Mouse (Mus musculus) liver, adult 2 months (tissue): ENCODE data around the gene AI661453. TPM values are rescaled to one million over a fixed set of nuclear protein-coding genes. Genes with fewer than 3 reads are reported as not detected.

Experiments
- DNase-seq: peaks from one replicate; pipeline ENCODE4 v3.0.0-alpha.2; 2011; ENCODE audit warnings: low read depth, low spot score; ENCODE audit errors: extremely low read depth
- H3K27ac ChIP-seq: fragments of 200-500 bp; replicated peaks from 2 replicates; pipeline ENCODE4 v1.5.1; 2012; ENCODE audit warnings: low read depth, mild to moderate bottlenecking, control low read depth, inconsistent platforms, low read length; ENCODE audit not compliant: insufficient read depth
- H3K27me3 ChIP-seq: fragments of 200-500 bp; 2 replicates; pipeline ENCODE4 v1.6.1; 2012; ENCODE audit warnings: mild to moderate bottlenecking, moderate library complexity, low read length, inconsistent platforms; ENCODE audit not compliant: control insufficient read depth, insufficient read depth
- H3K36me3 ChIP-seq: fragments of 200-500 bp; 2 replicates; pipeline ENCODE4 v1.6.1; 2012; ENCODE audit warnings: low read length, inconsistent platforms; ENCODE audit not compliant: control insufficient read depth, insufficient read depth
- H3K4me1 ChIP-seq: fragments of 200-500 bp; 2 replicates; pipeline ENCODE4 v1.6.1; 2011; ENCODE audit warnings: low read length; ENCODE audit not compliant: control insufficient read depth, insufficient read depth
- H3K4me3 ChIP-seq: fragments of 200-500 bp; 2 replicates; pipeline ENCODE4 v1.5.1; 2011; ENCODE audit warnings: low read depth, mild to moderate bottlenecking, control low read depth, low read length, moderate library complexity; ENCODE audit not compliant: insufficient read depth
- H3K79me2 ChIP-seq: fragments of 200-500 bp; 2 replicates; pipeline ENCODE4 v1.6.1; 2012; ENCODE audit warnings: inconsistent platforms, mild to moderate bottlenecking, low read length, moderate library complexity; ENCODE audit not compliant: control insufficient read depth, insufficient read depth
- H3K9ac ChIP-seq: fragments of 200-500 bp; 2 replicates; pipeline ENCODE4 v1.6.1; 2012; ENCODE audit warnings: low read depth, mild to moderate bottlenecking, control low read depth, inconsistent platforms, low read length
- CTCF ChIP-seq: fragments of 200-500 bp; IDR thresholded peaks from 2 replicates; pipeline ENCODE4 v1.5.1; 2011; ENCODE audit warnings: low read depth, low read length, control low read depth
- POLR2A ChIP-seq: fragments of 200-500 bp; IDR thresholded peaks from 2 replicates; pipeline ENCODE4 v1.6.1; 2011; ENCODE audit warnings: low read length, control low read depth; ENCODE audit not compliant: insufficient read depth; ENCODE audit errors: extremely low read depth
- WGBS: fragments of 180-500 bp; shearing (Covaris S2); methylation state at CpG from one replicate; pipeline ENCODE4 v1.1.7; 2018; 5-methylcytosine and 5-hydroxymethylcytosine counted together
- polyA plus RNA-seq: library from polyadenylated mRNA; depleted of rRNA; stranded (reverse); fragments of >200 nt; gene quantifications from 2 replicates; pipeline ENCODE4 v1.2.3, GENCODE M21; 2012
- total RNA-seq: library from RNA; depleted of rRNA; stranded (reverse); fragments of >200 nt; gene quantifications from 2 replicates; pipeline ENCODE4 v1.2.3, GENCODE M21; 2014

AI661453 gene
- total and polyA plus RNA-seq, 2 experiments: 2.4 to 5.7 TPM

GRCm38 (mm10) chr17:47461688-47462087, 25.3 kb downstream of the AI661453 start:
- WGBS: 69% methylated on average over 3 of the region's 3 CpGs
- DNase-seq: no peak
- no peaks in the 10 kb centered on the region for H3K27me3 ChIP-seq
- peaks cover 50% of the 10 kb centered on the region for H3K4me1 ChIP-seq
- H3K4me3 ChIP-seq: no peak overlapping the region
- H3K36me3 ChIP-seq: no peaks in the 10 kb centered on the region
- no peak overlapping the region for H3K9ac ChIP-seq
- TF ChIP-seq CTCF: no peak
- no peak for TF ChIP-seq POLR2A
- 0 out of 2 replicates have a peak overlapping the region, but pooled peaks have one; percentile 18 for H3K27ac ChIP-seq
- peaks cover 20% of the 10 kb centered on the region; the same call in 1 of the 2 replicates for H3K79me2 ChIP-seq

DNA sequence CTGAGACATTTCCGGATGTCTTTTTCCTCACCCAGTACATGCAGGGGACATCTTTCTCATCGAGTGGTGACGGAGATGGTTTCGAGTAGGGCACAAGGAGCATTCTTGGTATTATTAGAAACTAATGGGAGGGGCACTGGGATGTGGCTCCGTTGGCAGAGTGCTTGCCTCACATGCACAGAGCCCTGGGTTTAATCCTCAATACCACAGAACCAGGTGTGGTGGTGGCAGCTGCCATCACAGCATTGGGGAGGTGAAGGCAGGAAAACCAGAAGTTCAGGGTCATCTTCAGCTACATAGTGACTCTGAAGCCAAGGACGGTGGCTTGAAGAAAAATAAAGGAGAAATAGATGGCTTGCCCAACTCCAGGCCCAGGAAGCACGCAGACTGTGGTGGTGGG, 25.8 kb downstream of the AI661453 start:
- H3K79me2 ChIP-seq: peaks cover 20% of the 10 kb centered on the region; the same call in 1 of the 2 replicates
- H3K27ac ChIP-seq: peak overlapping the region; percentile 98
- 56% methylated on average over 7 of the region's 7 CpGs for WGBS
- no peak overlapping the region for H3K9ac ChIP-seq
- DNase-seq: no peak
- no peaks in the 10 kb centered on the region for H3K27me3 ChIP-seq
- peaks cover 48% of the 10 kb centered on the region for H3K4me1 ChIP-seq
- no peak for TF ChIP-seq POLR2A
- no peak for TF ChIP-seq CTCF
- no peak overlapping the region for H3K4me3 ChIP-seq
- no peaks in the 10 kb centered on the region for H3K36me3 ChIP-seq

DNA sequence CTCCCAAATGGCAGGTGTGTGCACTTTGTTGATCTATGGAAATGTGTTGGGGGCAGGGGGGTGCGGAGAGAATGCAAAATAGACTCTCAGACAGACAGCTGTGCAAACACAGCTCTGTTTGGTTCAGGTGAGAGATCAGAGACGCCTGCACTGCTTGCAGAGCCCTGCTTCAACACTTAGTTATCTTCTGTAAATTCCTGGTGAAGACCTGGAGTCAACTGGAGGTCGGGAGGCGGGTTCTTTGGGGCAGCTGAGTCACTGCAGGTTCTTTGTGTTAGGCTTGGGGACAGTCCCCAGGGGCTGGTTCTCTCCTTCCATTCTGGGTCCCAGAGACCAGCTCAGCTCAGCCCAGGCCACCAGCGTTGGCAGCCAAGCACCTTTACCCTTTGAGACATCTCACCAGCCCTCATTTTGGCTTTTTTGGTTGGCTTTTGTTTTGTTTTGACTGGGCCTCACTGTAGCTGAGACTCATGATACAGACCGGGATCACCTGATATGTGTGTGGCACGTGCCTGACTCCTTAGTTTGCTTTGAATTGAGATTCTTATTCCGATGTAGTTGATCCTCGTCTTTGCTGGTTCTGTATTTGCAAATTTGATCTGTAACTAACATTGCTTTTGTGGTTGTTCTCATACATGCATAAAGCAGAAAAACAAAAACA, 26.4 kb downstream of the AI661453 start:
- whole genome bisulfite sequencing: 21% methylated on average over 9 of the region's 9 CpGs
- Histone ChIP-seq H3K27ac (peak overlapping the region; percentile 98), H3K79me2 (peaks cover 20% of the 10 kb centered on the region; the same call in 1 of the 2 replicates), H3K4me3 (no peak overlapping the region), H3K36me3 (no peaks in the 10 kb centered on the region), H3K4me1 (peaks cover 44% of the 10 kb centered on the region), H3K9ac (peak overlapping the region; percentile 20; the same call in 1 of the 2 replicates), H3K27me3 (no peaks in the 10 kb centered on the region)
- no peak for TF ChIP-seq POLR2A
- TF ChIP-seq CTCF: no peak
- DNase-seq: peak; percentile 67

DNA sequence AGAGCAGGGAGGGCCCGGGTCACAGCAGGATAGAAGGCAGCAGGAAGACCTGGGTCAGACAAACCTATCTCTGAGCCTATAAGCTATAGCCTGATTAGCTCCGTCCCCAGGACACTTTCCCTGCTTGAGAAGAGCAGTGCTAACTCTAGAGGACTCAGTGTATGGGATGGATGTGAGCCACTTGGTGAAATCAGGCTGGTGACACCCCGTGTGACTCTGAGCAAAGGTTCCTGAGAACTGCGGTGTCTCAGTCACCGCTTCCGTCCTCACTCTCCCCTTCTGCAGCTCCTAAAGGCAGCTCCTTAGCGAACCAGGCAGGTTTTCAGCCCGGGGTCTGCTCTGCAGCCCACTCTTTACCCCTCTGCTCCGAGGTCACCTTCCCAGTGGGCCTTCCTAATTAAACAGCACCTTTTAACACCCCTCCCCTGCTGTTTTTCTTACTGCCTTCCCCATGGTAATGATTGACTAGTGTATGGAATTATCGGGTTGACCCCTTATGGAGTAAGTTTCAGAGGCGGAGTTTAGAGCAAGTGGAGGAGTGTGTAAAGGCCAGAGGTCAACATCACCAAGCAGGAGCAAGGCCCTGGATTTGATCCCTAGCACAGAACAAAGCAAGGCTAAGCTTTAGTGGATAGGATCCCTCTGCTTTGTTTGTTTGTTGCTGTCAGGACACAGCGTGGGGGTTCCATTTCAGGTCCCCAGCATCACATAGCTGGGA, 28.0 kb downstream of the AI661453 start:
- Histone ChIP-seq H3K27ac (peak overlapping the region; percentile 98), H3K9ac (peak overlapping the region; percentile 68), H3K4me3 (0 out of 2 replicates have a peak overlapping the region, but pooled peaks have one; percentile 4), H3K36me3 (no peaks in the 10 kb centered on the region), H3K27me3 (no peaks in the 10 kb centered on the region), H3K4me1 (peaks cover 40% of the 10 kb centered on the region), H3K79me2 (peaks cover 19% of the 10 kb centered on the region; the same call in 1 of the 2 replicates)
- TF ChIP-seq POLR2A (no peak), CTCF (no peak)
- DNase-seq: peak; percentile 97
- 17% methylated on average over 12 of the region's 12 CpGs for WGBS

GRCm38 (mm10) chr17:47465016-47465415, 28.6 kb downstream of the AI661453 start:
- 64% methylated on average over 11 of the region's 11 CpGs for WGBS
- peak overlapping the region; percentile 80 for H3K27ac ChIP-seq
- no peak overlapping the region for H3K4me3 ChIP-seq

More at GRCm38 (mm10) chr17:47465016-47465415, 28.6 kb downstream of the AI661453 start:
- Histone ChIP-seq H3K79me2 (peaks cover 13% of the 10 kb centered on the region; the same call in 1 of the 2 replicates), H3K27me3 (no peaks in the 10 kb centered on the region), H3K36me3 (no peaks in the 10 kb centered on the region), H3K9ac (peak overlapping the region; percentile 18; the same call in 1 of the 2 replicates), H3K4me1 (peaks cover 36% of the 10 kb centered on the region)
- no peak for TF ChIP-seq CTCF
- no peak for TF ChIP-seq POLR2A
- DNase-seq: no peak
